Mouse (Mus musculus): ENCODE results near the gene B3gntl1. TPM values are rescaled to one million over a fixed set of nuclear protein-coding genes. Genes with fewer than 3 reads are reported as not detected.

The B3gntl1 gene
- polyA plus RNA-seq, 1 experiment from 2014 or later, result 6.6 TPM

GRCm38 (mm10) chr11:121616501-121616900 is 56.5 kb downstream of the B3gntl1 start:
- Histone ChIP-seq H3K4me3 (ENCODE audit: low read depth, low read length) (no peak overlapping the region), H3K4me2 (ENCODE audit: low read length) (no peak overlapping the region), H3K36me3 (ENCODE audit: control insufficient read depth, insufficient read depth, low read length) (peaks cover 34% of the 10 kb centered on the region), H3K27ac (ENCODE audit: low read length) (no peak overlapping the region), H3K27me3 (ENCODE audit: control insufficient read depth, insufficient read depth, low read depth, low read length) (no peaks in the 10 kb centered on the region), H3K9me3 (replicated peaks; ENCODE audit: control insufficient read depth, low read length, poor library complexity, severe bottlenecking) (no peaks in the 10 kb centered on the region), H3K9ac (ENCODE audit: low read depth, low read length) (no peak overlapping the region), H3K4me1 (ENCODE audit: control insufficient read depth, insufficient read depth, low read length) (no peaks in the 10 kb centered on the region)
- no peak for ATAC-seq

GRCm38 (mm10) chr11:121615961-121616485 is 56.9 kb downstream of the B3gntl1 start:
- Histone ChIP-seq H3K36me3 (ENCODE audit: control insufficient read depth, insufficient read depth, low read length) (peaks cover 39% of the 10 kb centered on the region), H3K4me1 (ENCODE audit: control insufficient read depth, insufficient read depth, low read length) (no peaks in the 10 kb centered on the region)

GRCm38 (mm10) chr11:121610976-121611375 is 62.0 kb downstream of the B3gntl1 start:
- ATAC-seq, result no peak
- no peak overlapping the region for H3K4me3 ChIP-seq (ENCODE audit: low read depth, low read length)
- no peak overlapping the region for H3K9ac ChIP-seq (ENCODE audit: low read depth, low read length)
- H3K9me3 ChIP-seq (replicated peaks; ENCODE audit: control insufficient read depth, low read length, poor library complexity, severe bottlenecking), result no peaks in the 10 kb centered on the region
- H3K27me3 ChIP-seq (ENCODE audit: control insufficient read depth, insufficient read depth, low read depth, low read length), result no peaks in the 10 kb centered on the region
- H3K36me3 ChIP-seq (ENCODE audit: control insufficient read depth, insufficient read depth, low read length), result peaks cover 31% of the 10 kb centered on the region
- no peak overlapping the region for H3K27ac ChIP-seq (ENCODE audit: low read length)
- no peak overlapping the region for H3K4me2 ChIP-seq (ENCODE audit: low read length)
- H3K4me1 ChIP-seq (ENCODE audit: control insufficient read depth, insufficient read depth, low read length), result no peaks in the 10 kb centered on the region

More at GRCm38 (mm10) chr11:121615961-121616485, 56.9 kb downstream of the B3gntl1 start:
- 92% methylated on average over 3 of the region's 3 CpGs for WGBS
- no peak for ATAC-seq
- Histone ChIP-seq H3K27me3 (ENCODE audit: control insufficient read depth, insufficient read depth, low read depth, low read length) (no peaks in the 10 kb centered on the region), H3K27ac (ENCODE audit: low read length) (no peak overlapping the region), H3K4me3 (ENCODE audit: low read depth, low read length) (no peak overlapping the region), H3K9me3 (replicated peaks; ENCODE audit: control insufficient read depth, low read length, poor library complexity, severe bottlenecking) (no peaks in the 10 kb centered on the region), H3K4me2 (ENCODE audit: low read length) (no peak overlapping the region), H3K9ac (ENCODE audit: low read depth, low read length) (no peak overlapping the region)

- Histone ChIP-seq H3K9me3 (replicated peaks; ENCODE audit: control insufficient read depth, low read length, poor library complexity, severe bottlenecking) (no peaks in the 10 kb centered on the region), H3K27me3 (ENCODE audit: control insufficient read depth, insufficient read depth, low read depth, low read length) (no peaks in the 10 kb centered on the region), H3K4me3 (ENCODE audit: low read depth, low read length) (no peak overlapping the region), H3K9ac (ENCODE audit: low read depth, low read length) (no peak overlapping the region), H3K36me3 (ENCODE audit: control insufficient read depth, insufficient read depth, low read length) (peaks cover 38% of the 10 kb centered on the region), H3K4me2 (ENCODE audit: low read length) (no peak overlapping the region), H3K27ac (ENCODE audit: low read length) (no peak overlapping the region), H3K4me1 (ENCODE audit: control insufficient read depth, insufficient read depth, low read length) (no peaks in the 10 kb centered on the region)
- WGBS, result 93% methylated on average over 6 of the region's 6 CpGs
- ATAC-seq, result no peak
These were observed 67.3 kb downstream of the B3gntl1 start for GRCm38 (mm10) chr11:121605604-121606003.

- Histone ChIP-seq H3K4me1 (ENCODE audit: control insufficient read depth, insufficient read depth, low read length) (no peaks in the 10 kb centered on the region), H3K27ac (ENCODE audit: low read length) (no peak overlapping the region), H3K4me3 (ENCODE audit: low read depth, low read length) (no peak overlapping the region), H3K36me3 (ENCODE audit: control insufficient read depth, insufficient read depth, low read length) (peaks cover 33% of the 10 kb centered on the region), H3K27me3 (ENCODE audit: control insufficient read depth, insufficient read depth, low read depth, low read length) (no peaks in the 10 kb centered on the region), H3K9ac (ENCODE audit: low read depth, low read length) (no peak overlapping the region), H3K9me3 (replicated peaks; ENCODE audit: control insufficient read depth, low read length, poor library complexity, severe bottlenecking) (no peaks in the 10 kb centered on the region), H3K4me2 (ENCODE audit: low read length) (no peak overlapping the region)
- 84% methylated on average over 3 of the region's 3 CpGs for WGBS
- ATAC-seq, result no peak
These were observed 71.5 kb downstream of the B3gntl1 start for GRCm38 (mm10) chr11:121601422-121601821.

- no peak overlapping the region for H3K27ac ChIP-seq (ENCODE audit: low read length)
- no peak overlapping the region for H3K9ac ChIP-seq (ENCODE audit: low read depth, low read length)
- H3K4me2 ChIP-seq (ENCODE audit: low read length), result no peak overlapping the region
- no peaks in the 10 kb centered on the region for H3K27me3 ChIP-seq (ENCODE audit: control insufficient read depth, insufficient read depth, low read depth, low read length)
- peaks cover 27% of the 10 kb centered on the region for H3K36me3 ChIP-seq (ENCODE audit: control insufficient read depth, insufficient read depth, low read length)
- WGBS, result 88% methylated on average over 6 of the region's 6 CpGs
- ATAC-seq, result no peak
- H3K4me3 ChIP-seq (ENCODE audit: low read depth, low read length), result no peak overlapping the region
- no peaks in the 10 kb centered on the region for H3K4me1 ChIP-seq (ENCODE audit: control insufficient read depth, insufficient read depth, low read length)
- no peaks in the 10 kb centered on the region for H3K9me3 ChIP-seq (replicated peaks; ENCODE audit: control insufficient read depth, low read length, poor library complexity, severe bottlenecking)
These were observed 75.7 kb downstream of the B3gntl1 start for GRCm38 (mm10) chr11:121597254-121597653.

- H3K4me2 ChIP-seq (ENCODE audit: low read length), result no peak overlapping the region
- H3K27me3 ChIP-seq (ENCODE audit: control insufficient read depth, insufficient read depth, low read depth, low read length), result no peaks in the 10 kb centered on the region
- no peaks in the 10 kb centered on the region for H3K9me3 ChIP-seq (replicated peaks; ENCODE audit: control insufficient read depth, low read length, poor library complexity, severe bottlenecking)
- no peak overlapping the region for H3K27ac ChIP-seq (ENCODE audit: low read length)
- H3K36me3 ChIP-seq (ENCODE audit: control insufficient read depth, insufficient read depth, low read length), result peaks cover 9% of the 10 kb centered on the region
- no peak overlapping the region for H3K9ac ChIP-seq (ENCODE audit: low read depth, low read length)
- H3K4me1 ChIP-seq (ENCODE audit: control insufficient read depth, insufficient read depth, low read length), result no peaks in the 10 kb centered on the region
- ATAC-seq, result no peak
- H3K4me3 ChIP-seq (ENCODE audit: low read depth, low read length), result no peak overlapping the region
These were observed 91.1 kb downstream of the B3gntl1 start for GRCm38 (mm10) chr11:121581856-121582255.

Other genes with a start within 250 kb of the B3gntl1 start
- 4.3 and 6.0 TPM in 2 replicates for gene Fn3k, start 238.2 kb downstream of the B3gntl1 start, polyA plus RNA-seq (2015; fragmentation: Nextera tagmentation; extraction: Ambion mirVana)
- 60.6 and 62.5 TPM in 2 replicates for gene Tbcd, start 221.2 kb downstream of the B3gntl1 start, polyA plus RNA-seq (2015; fragmentation: Nextera tagmentation; extraction: Ambion mirVana)
- gene Zfp750, start 153.8 kb downstream of the B3gntl1 start, polyA plus RNA-seq (2015; fragmentation: Nextera tagmentation; extraction: Ambion mirVana), result 0.53 and 0.57 TPM in 2 replicates
- gene Metrnl, start 28.4 kb upstream of the B3gntl1 start, polyA plus RNA-seq (2015; fragmentation: Nextera tagmentation; extraction: Ambion mirVana), result 12.7 TPM in 2 replicates
- gene Ptchd3, start 157.1 kb upstream of the B3gntl1 start, polyA plus RNA-seq (2015; fragmentation: Nextera tagmentation; extraction: Ambion mirVana), result not detected in 2 replicates